Comparison of ENCODE assay signal across 50 mouse cellular contexts in genomic region chr5:3607114-3607513, GRCm38 (mm10). TPM values are rescaled to one million over a fixed set of nuclear protein-coding genes. Genes with fewer than 3 reads are reported as not detected.
"Had no signal": no experiment of that assay in that cellular context is flagged by ENCODE, and none has a peak within 500 bp of the region (broad histone marks: within the 10 kb centered on the region; RNA-seq: fewer than 3 reads in every experiment).

No protein-coding gene starts in this region.

- ATAC-seq: hindbrain, embryonic 16.5 days; hindbrain, postnatal 0 days; inflammation-experienced regulatory T-cells, adult 6 months; intestine, embryonic 15.5 days; intestine, embryonic 16.5 days; intestine, postnatal 0 days had no signal

- DNase-seq: heart, postnatal 10 days; heart, postnatal 14 days; heart, postnatal 36 days; heart, postnatal 4 days; kidney, adult 11 months; kidney, adult 18-20 months; kidney, adult 2 months; kidney, adult 8-10 months; kidney, adult 9 months; kidney, postnatal 10 days; kidney, postnatal 14 days; kidney, postnatal 25 days; kidney, postnatal 36 days; kidney, postnatal 4 days; layer of hippocampus, adult 9-11 months; layer of hippocampus, postnatal 36 days had no signal

- H3K4me3 ChIP-seq: heart, embryonic 15.5 days; hindbrain, embryonic 10.5 days; hindbrain, embryonic 12.5 days; hindbrain, embryonic 13.5 days; hindbrain, embryonic 15.5 days; intestine, embryonic 15.5 days; kidney, embryonic 15.5 days; layer of hippocampus, adult 2 months; left cerebral cortex, adult 2 months had no signal

- H3K9ac ChIP-seq: heart, embryonic 15.5 days; hindbrain, embryonic 12.5 days; hindbrain, embryonic 13.5 days; hindbrain, embryonic 14.5 days; hindbrain, embryonic 15.5 days; intestine, embryonic 15.5 days; kidney, embryonic 15.5 days had no signal

- H3K4me2 ChIP-seq: heart, embryonic 15.5 days; hindbrain, embryonic 12.5 days; hindbrain, embryonic 13.5 days; hindbrain, embryonic 14.5 days; hindbrain, embryonic 15.5 days; intestine, embryonic 15.5 days; kidney, embryonic 15.5 days had no signal

- H3K9me3 ChIP-seq: heart, embryonic 15.5 days; hindbrain, embryonic 12.5 days; hindbrain, embryonic 13.5 days; hindbrain, embryonic 15.5 days; intestine, embryonic 15.5 days; kidney, embryonic 15.5 days had no signal

- H3K27ac ChIP-seq: heart, embryonic 15.5 days; hindbrain, embryonic 10.5 days; hindbrain, embryonic 12.5 days; hindbrain, embryonic 13.5 days; hindbrain, embryonic 14.5 days; hindbrain, embryonic 15.5 days; hindbrain, postnatal 0 days; intestine, embryonic 15.5 days; kidney, embryonic 15.5 days; kidney, postnatal 0 days; layer of hippocampus, adult 2 months; left cerebral cortex, adult 2 months had no signal

- H3K27me3 ChIP-seq: heart, embryonic 15.5 days; hindbrain, embryonic 12.5 days; hindbrain, embryonic 13.5 days; hindbrain, embryonic 15.5 days; intestine, embryonic 15.5 days; kidney, embryonic 15.5 days had no signal

- H3K4me1 ChIP-seq: heart, embryonic 15.5 days; hindbrain, embryonic 10.5 days; hindbrain, embryonic 12.5 days; hindbrain, embryonic 13.5 days; hindbrain, embryonic 15.5 days; intestine, embryonic 15.5 days; kidney, embryonic 15.5 days had no signal

RNA-seq across cellular contexts. Expression of gene Tmbim7, which starts 43.9 kb away (rescaled TPM):
- total RNA-seq: heart, postnatal 10 days; heart, postnatal 14 days; heart, postnatal 25 days; heart, postnatal 36 days; heart, postnatal 4 days; hematopoietic stem cell, adult 5-6 weeks; hindbrain, postnatal 0 days; layer of hippocampus, adult 18-20 months; layer of hippocampus, adult 2 months; layer of hippocampus, adult 8-10 months; layer of hippocampus, postnatal 10 days; layer of hippocampus, postnatal 14 days; layer of hippocampus, postnatal 25 days; layer of hippocampus, postnatal 36 days; left cerebral cortex, adult 18-20 months; left cerebral cortex, adult 2 months; left cerebral cortex, adult 8-10 months; left cerebral cortex, postnatal 10 days had no signal
- polyA plus RNA-seq: heart, embryonic 14.5 days; heart, embryonic 15.5 days; heart, embryonic 16.5 days; heart, postnatal 0 days; hindbrain, embryonic 10.5 days; hindbrain, embryonic 11.5 days; hindbrain, embryonic 12.5 days; hindbrain, embryonic 13.5 days; hindbrain, embryonic 14.5 days; hindbrain, embryonic 15.5 days; hindbrain, embryonic 16.5 days; hindbrain, postnatal 0 days; inflammation-experienced regulatory T-cells, adult 6 months; intestine, embryonic 14.5 days; intestine, embryonic 15.5 days; intestine, embryonic 16.5 days; intestine, postnatal 0 days; kidney, adult 2 months; kidney, embryonic 14.5 days; kidney, embryonic 15.5 days; kidney, embryonic 16.5 days; kidney, postnatal 0 days; large intestine, adult 2 months had no signal
